Mouse (Mus musculus): ENCODE measurements around the gene Olfr1390. TPM values are rescaled to one million over a fixed set of nuclear protein-coding genes. Genes with fewer than 3 reads are reported as not detected.

Olfr1390 gene
- polyA plus RNA-seq (2014; fragmentation: Illumina TruSeq; extraction: RNeasy Lipid Tissue Mini Kit (QIAGEN cat#74804); ENCODE audit: low read depth, low replicate concordance) = not detected

DNA sequence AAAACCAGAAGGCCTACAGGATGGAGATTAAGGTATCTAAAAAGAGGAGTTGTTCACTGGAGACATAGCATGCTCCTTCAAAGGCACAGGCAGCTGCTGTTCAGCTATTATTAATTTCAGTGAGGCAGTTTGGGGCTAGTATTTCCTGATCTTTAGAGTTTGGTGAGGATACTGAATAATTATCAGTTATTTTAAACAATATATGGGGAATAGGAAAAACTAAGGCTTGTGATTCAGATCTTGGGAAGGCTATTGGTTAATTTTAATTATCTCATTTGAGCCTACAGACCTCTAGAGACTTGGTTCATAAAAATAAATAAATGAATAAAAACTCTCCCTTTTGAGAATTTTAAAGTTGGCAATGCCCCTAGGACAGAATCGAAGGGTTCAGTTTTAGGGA is at the start of gene Olfr1390:
TSS of gene Olfr1390 (plus strand) at position 301 of the 400 bp plus-strand sequence.

GRCm38 (mm10) chr11:49304441-49304840 is 30.5 kb upstream of the Olfr1390 start, which contains the start of gene Olfr10:
Gene Olfr10, plus strand, starts transcription at chr11:49304741.

GRCm38 (mm10) chr11:49322442-49322841 is 12.5 kb upstream of the Olfr1390 start, which contains the start of gene Olfr1391:
Gene Olfr1391, plus strand, starts transcription at chr11:49322742.

Other genes starting within 250 kb of the Olfr1390 start
- 2.2 TPM for gene Olfr1396, start 220.3 kb upstream of the Olfr1390 start, polyA plus RNA-seq (2014; fragmentation: Illumina TruSeq; extraction: RNeasy Lipid Tissue Mini Kit (QIAGEN cat#74804); ENCODE audit: low read depth, low replicate concordance)
- gene Olfr1395, start 192.9 kb upstream of the Olfr1390 start, polyA plus RNA-seq (2014; fragmentation: Illumina TruSeq; extraction: RNeasy Lipid Tissue Mini Kit (QIAGEN cat#74804); ENCODE audit: low read depth, low replicate concordance) = not detected
- not detected for gene Olfr1394, start 180.8 kb upstream of the Olfr1390 start, polyA plus RNA-seq (2014; fragmentation: Illumina TruSeq; extraction: RNeasy Lipid Tissue Mini Kit (QIAGEN cat#74804); ENCODE audit: low read depth, low replicate concordance)
- gene Btnl9, start 148.0 kb upstream of the Olfr1390 start, polyA plus RNA-seq (2014; fragmentation: Illumina TruSeq; extraction: RNeasy Lipid Tissue Mini Kit (QIAGEN cat#74804); ENCODE audit: low read depth, low replicate concordance) = 20.0 TPM
- gene Zfp62, start 131.9 kb upstream of the Olfr1390 start, polyA plus RNA-seq (2014; fragmentation: Illumina TruSeq; extraction: RNeasy Lipid Tissue Mini Kit (QIAGEN cat#74804); ENCODE audit: low read depth, low replicate concordance) = 91.5 TPM
- 38.5 TPM for gene Mgat1, start 91.0 kb upstream of the Olfr1390 start, polyA plus RNA-seq (2014; fragmentation: Illumina TruSeq; extraction: RNeasy Lipid Tissue Mini Kit (QIAGEN cat#74804); ENCODE audit: low read depth, low replicate concordance)
- gene Olfr1393, start 56.9 kb upstream of the Olfr1390 start, polyA plus RNA-seq (2014; fragmentation: Illumina TruSeq; extraction: RNeasy Lipid Tissue Mini Kit (QIAGEN cat#74804); ENCODE audit: low read depth, low replicate concordance) = 1.4 TPM
- gene Olfr1392, start 49.9 kb upstream of the Olfr1390 start, polyA plus RNA-seq (2014; fragmentation: Illumina TruSeq; extraction: RNeasy Lipid Tissue Mini Kit (QIAGEN cat#74804); ENCODE audit: low read depth, low replicate concordance) = 0.24 TPM
- not detected for gene Olfr10, start 30.4 kb upstream of the Olfr1390 start, polyA plus RNA-seq (2014; fragmentation: Illumina TruSeq; extraction: RNeasy Lipid Tissue Mini Kit (QIAGEN cat#74804); ENCODE audit: low read depth, low replicate concordance)
- not detected for gene Olfr1391, start 12.4 kb upstream of the Olfr1390 start, polyA plus RNA-seq (2014; fragmentation: Illumina TruSeq; extraction: RNeasy Lipid Tissue Mini Kit (QIAGEN cat#74804); ENCODE audit: low read depth, low replicate concordance)
- not detected for gene Olfr1389, start 87.9 kb downstream of the Olfr1390 start, polyA plus RNA-seq (2014; fragmentation: Illumina TruSeq; extraction: RNeasy Lipid Tissue Mini Kit (QIAGEN cat#74804); ENCODE audit: low read depth, low replicate concordance)
- not detected for gene Olfr1388, start 101.4 kb downstream of the Olfr1390 start, polyA plus RNA-seq (2014; fragmentation: Illumina TruSeq; extraction: RNeasy Lipid Tissue Mini Kit (QIAGEN cat#74804); ENCODE audit: low read depth, low replicate concordance)
- gene Olfr1387, start 120.2 kb downstream of the Olfr1390 start, polyA plus RNA-seq (2014; fragmentation: Illumina TruSeq; extraction: RNeasy Lipid Tissue Mini Kit (QIAGEN cat#74804); ENCODE audit: low read depth, low replicate concordance) = not detected
- gene Olfr1386, start 129.9 kb downstream of the Olfr1390 start, polyA plus RNA-seq (2014; fragmentation: Illumina TruSeq; extraction: RNeasy Lipid Tissue Mini Kit (QIAGEN cat#74804); ENCODE audit: low read depth, low replicate concordance) = not detected
- not detected for gene Olfr1385, start 153.9 kb downstream of the Olfr1390 start, polyA plus RNA-seq (2014; fragmentation: Illumina TruSeq; extraction: RNeasy Lipid Tissue Mini Kit (QIAGEN cat#74804); ENCODE audit: low read depth, low replicate concordance)
- gene Olfr1384, start 171.5 kb downstream of the Olfr1390 start, polyA plus RNA-seq (2014; fragmentation: Illumina TruSeq; extraction: RNeasy Lipid Tissue Mini Kit (QIAGEN cat#74804); ENCODE audit: low read depth, low replicate concordance) = not detected
- gene Olfr1383, start 184.5 kb downstream of the Olfr1390 start, polyA plus RNA-seq (2014; fragmentation: Illumina TruSeq; extraction: RNeasy Lipid Tissue Mini Kit (QIAGEN cat#74804); ENCODE audit: low read depth, low replicate concordance) = not detected
- gene Olfr1382, start 193.1 kb downstream of the Olfr1390 start, polyA plus RNA-seq (2014; fragmentation: Illumina TruSeq; extraction: RNeasy Lipid Tissue Mini Kit (QIAGEN cat#74804); ENCODE audit: low read depth, low replicate concordance) = not detected
- not detected for gene Olfr1381, start 208.3 kb downstream of the Olfr1390 start, polyA plus RNA-seq (2014; fragmentation: Illumina TruSeq; extraction: RNeasy Lipid Tissue Mini Kit (QIAGEN cat#74804); ENCODE audit: low read depth, low replicate concordance)
- gene Olfr1380, start 221.7 kb downstream of the Olfr1390 start, polyA plus RNA-seq (2014; fragmentation: Illumina TruSeq; extraction: RNeasy Lipid Tissue Mini Kit (QIAGEN cat#74804); ENCODE audit: low read depth, low replicate concordance) = not detected